Mouse (Mus musculus) lung, postnatal 0 days (tissue): ENCODE measurements at regions not wholly inside any gene's neighbourhood (a gene's known extent, or its start where the extent isn't known, plus 50 kb on each side); places are given as distances from the start of the nearest gene placed in this dataset.
A peak's percentile ranks its signal among the peaks of the same experiment; 100 is the strongest.

Experiments
- ATAC-seq: fragments of 200-750 bp; cut with Nextera tagmentation; 2 replicates; pipeline ENCODE4 v1.8.0; 2017; ENCODE audit warnings: moderate library complexity
- DNase-seq: peaks from one replicate; pipeline ENCODE4 v3.0.0-alpha.2; 2016; ENCODE audit warnings: low spot score
- H3K27ac ChIP-seq: fragments of 300-500 bp; sonication (generic); 2 replicates; pipeline ENCODE4 v1.5.1; 2014; ENCODE audit warnings: antibody characterized with exemption, mild to moderate bottlenecking, low read length, mixed read lengths
- H3K27me3 ChIP-seq: fragments of 300-500 bp; sonication (generic); replicated peaks from 2 replicates; pipeline ENCODE4 v1.6.1; 2014; ENCODE audit warnings: low read length, mixed read lengths; ENCODE audit not compliant: insufficient read depth
- H3K36me3 ChIP-seq: fragments of 300-500 bp; sonication (generic); 2 replicates; pipeline ENCODE4 v1.6.1; 2014; ENCODE audit warnings: low read length, mixed read lengths; ENCODE audit not compliant: insufficient read depth
- H3K4me1 ChIP-seq: fragments of 300-500 bp; sonication (generic); 2 replicates; pipeline ENCODE4 v1.6.1; 2014; ENCODE audit warnings: antibody characterized with exemption, low read depth, low read length, mixed read lengths; ENCODE audit not compliant: insufficient read depth
- H3K4me2 ChIP-seq: fragments of 300-500 bp; sonication (generic); replicated peaks from 2 replicates; pipeline ENCODE4 v1.6.1; 2014; ENCODE audit warnings: low read depth, mild to moderate bottlenecking, low read length, moderate library complexity, mixed read lengths
- H3K4me3 ChIP-seq: fragments of 300-500 bp; sonication (generic); 2 replicates; pipeline ENCODE4 v1.5.1; 2014; ENCODE audit warnings: low read depth, low read length
- H3K9ac ChIP-seq: fragments of 300-500 bp; sonication (generic); replicated peaks from 2 replicates; pipeline ENCODE4 v1.6.1; 2014; ENCODE audit warnings: low read depth, mild to moderate bottlenecking
- H3K9me3 ChIP-seq: fragments of 300-500 bp; sonication (generic); 2 replicates; pipeline ENCODE4 v1.6.1; 2016; ENCODE audit warnings: low read length, mixed read lengths
- CTCF ChIP-seq: IDR thresholded peaks from 2 replicates; pipeline ENCODE4 v1.5.1; 2016; ENCODE audit warnings: antibody characterized with exemption, mild to moderate bottlenecking
- EP300 ChIP-seq: IDR thresholded peaks from 2 replicates; pipeline ENCODE4 v1.6.1; 2016; ENCODE audit warnings: antibody characterized with exemption, mild to moderate bottlenecking, control low read depth
- WGBS: fragments of 180-500 bp; shearing (Covaris S2); extraction: QIAGEN DNeasy Blood & Tissue Kit; methylation state at CpG from one replicate; pipeline ENCODE4 v1.1.7; 2014; 5-methylcytosine and 5-hydroxymethylcytosine counted together

DNA sequence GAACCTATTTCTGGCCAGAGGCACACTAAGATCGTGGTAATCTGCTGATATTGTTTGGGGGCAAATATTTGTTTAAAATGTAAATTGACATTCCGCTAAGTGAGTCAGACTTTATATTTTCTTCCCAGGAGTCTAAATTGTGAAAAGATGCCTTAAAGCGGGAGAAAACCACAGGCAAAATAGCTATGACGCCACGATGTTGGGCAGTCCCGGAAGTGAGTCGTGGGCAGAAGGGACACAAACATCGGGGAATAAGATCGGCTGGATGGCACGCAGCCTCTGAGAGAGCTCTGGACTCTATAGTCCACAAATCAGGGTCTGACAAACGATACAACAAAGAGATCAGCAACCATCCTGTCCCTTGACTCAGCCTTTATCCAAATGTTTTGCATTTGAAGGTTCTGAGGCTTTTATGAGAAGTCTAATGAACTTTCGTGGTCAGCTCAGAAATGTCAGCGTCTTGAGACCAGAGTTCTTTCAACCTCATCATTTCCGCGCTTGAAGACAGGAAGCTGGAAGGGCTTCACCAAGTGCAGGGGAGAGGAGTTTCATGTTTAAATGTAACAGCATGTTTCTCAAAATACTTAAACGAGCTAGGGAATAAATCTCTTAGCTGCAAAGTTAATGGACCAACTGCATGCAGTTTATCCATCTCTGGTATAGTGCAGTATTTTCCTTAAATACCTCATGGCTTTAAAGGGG is 472.2 kb upstream of the Intu start:
- Histone ChIP-seq H3K9me3 (no peaks in the 10 kb centered on the region), H3K27me3 (no peaks in the 10 kb centered on the region), H3K27ac (no peak overlapping the region), H3K4me1 (no peaks in the 10 kb centered on the region), H3K4me3 (no peak overlapping the region), H3K9ac (no peak overlapping the region), H3K36me3 (no peaks in the 10 kb centered on the region), H3K4me2 (0 out of 2 replicates have a peak overlapping the region, but pooled peaks have one; percentile 8)
- ATAC-seq, result no peak
- no peak for TF ChIP-seq EP300
- no peak for DNase-seq
- WGBS, result 59% methylated on average over 16 of the region's 16 CpGs

DNA sequence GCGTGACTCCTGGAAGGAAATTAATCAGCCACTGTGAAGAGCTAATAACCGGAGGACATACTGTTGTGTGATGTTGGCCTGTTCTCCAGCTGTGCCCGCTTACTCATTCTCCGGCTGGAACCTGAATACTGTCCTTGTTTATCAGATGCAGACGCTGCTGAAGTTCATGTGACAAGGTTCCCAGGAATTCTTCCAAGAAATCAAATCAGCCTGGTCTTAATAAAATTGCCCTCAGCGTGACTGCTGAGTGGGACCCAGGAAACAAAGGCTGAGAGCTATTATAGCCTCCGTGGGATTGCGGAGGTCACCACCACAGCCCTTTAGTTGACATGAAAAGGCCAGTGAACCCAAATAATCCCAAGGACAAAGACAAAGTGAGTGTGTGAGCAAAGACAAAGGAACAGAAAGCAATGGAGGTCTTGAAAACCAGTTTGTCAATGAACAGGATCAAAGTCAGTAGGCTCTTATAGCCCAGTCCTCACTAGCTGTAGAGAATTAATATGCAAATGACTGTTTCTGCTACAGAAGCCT is 460.9 kb upstream of the Intu start:
- H3K27me3 ChIP-seq, result no peaks in the 10 kb centered on the region
- H3K9ac ChIP-seq, result no peak overlapping the region
- no peaks in the 10 kb centered on the region for H3K36me3 ChIP-seq
- no peaks in the 10 kb centered on the region for H3K4me1 ChIP-seq
- no peak overlapping the region for H3K4me2 ChIP-seq
- ATAC-seq (no peak), DNase-seq (no peak)
- H3K4me3 ChIP-seq, result no peak overlapping the region
- no peaks in the 10 kb centered on the region for H3K9me3 ChIP-seq
- 61% methylated on average over 8 of the region's 8 CpGs for WGBS
- TF ChIP-seq CTCF, result no peak
- TF ChIP-seq EP300, result no peak
- no peak overlapping the region for H3K27ac ChIP-seq

DNA sequence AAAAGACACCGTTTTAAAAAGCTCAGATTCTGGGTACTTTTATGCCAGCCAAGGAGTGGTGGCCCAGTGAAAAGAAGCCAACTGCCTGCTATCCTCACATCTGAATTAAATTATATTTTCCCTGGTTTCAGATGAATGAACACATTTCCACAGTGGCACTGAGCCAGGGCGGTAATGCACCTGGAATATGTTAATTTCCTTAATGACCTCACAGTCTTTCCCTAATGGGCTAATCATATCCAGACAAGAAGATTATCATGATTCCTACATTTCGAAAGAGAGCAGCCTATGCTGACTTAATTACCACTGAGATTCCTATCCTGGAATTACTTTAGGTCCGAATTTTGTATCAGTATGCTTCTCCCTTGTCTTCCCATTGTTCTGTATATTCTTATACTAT is 454.3 kb upstream of the Intu start:
- Histone ChIP-seq H3K9me3 (no peaks in the 10 kb centered on the region), H3K27me3 (no peaks in the 10 kb centered on the region), H3K9ac (no peak overlapping the region), H3K27ac (no peak overlapping the region), H3K4me3 (no peak overlapping the region), H3K4me2 (no peak overlapping the region), H3K4me1 (no peaks in the 10 kb centered on the region), H3K36me3 (no peaks in the 10 kb centered on the region)
- WGBS, result 84% methylated on average over 4 of the region's 4 CpGs
- TF ChIP-seq CTCF (no peak), EP300 (no peak)
- no peak for ATAC-seq
- no peak for DNase-seq

DNA sequence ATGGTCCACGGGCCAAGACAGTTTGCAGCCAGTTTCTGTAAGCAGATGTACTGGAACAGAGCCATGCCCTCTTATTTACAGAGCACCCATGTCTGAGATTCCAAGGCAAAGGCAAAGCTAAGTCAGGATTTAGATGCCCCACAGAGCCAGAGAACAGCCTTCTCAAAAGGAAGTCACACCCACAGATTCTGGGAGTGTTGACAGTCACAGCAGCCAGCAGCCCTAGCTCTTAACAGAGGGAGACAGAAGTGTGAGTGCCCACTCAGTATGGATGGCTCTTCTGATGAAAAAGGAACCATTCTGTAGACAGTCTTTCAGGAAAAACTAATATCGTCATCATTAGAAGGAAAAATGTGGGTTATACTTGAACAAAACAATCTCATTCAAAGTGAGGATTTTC is 446.0 kb upstream of the Intu start:
- WGBS, result 33% methylated on average over 2 of the region's 2 CpGs
- no peaks in the 10 kb centered on the region for H3K9me3 ChIP-seq
- ATAC-seq (no peak), DNase-seq (no peak)
- H3K27ac ChIP-seq, result no peak overlapping the region
- no peaks in the 10 kb centered on the region for H3K27me3 ChIP-seq
- TF ChIP-seq EP300 (no peak), CTCF (no peak)
- H3K4me2 ChIP-seq, result no peak overlapping the region
- no peak overlapping the region for H3K9ac ChIP-seq
- no peak overlapping the region for H3K4me3 ChIP-seq
- no peaks in the 10 kb centered on the region for H3K4me1 ChIP-seq
- no peaks in the 10 kb centered on the region for H3K36me3 ChIP-seq

DNA sequence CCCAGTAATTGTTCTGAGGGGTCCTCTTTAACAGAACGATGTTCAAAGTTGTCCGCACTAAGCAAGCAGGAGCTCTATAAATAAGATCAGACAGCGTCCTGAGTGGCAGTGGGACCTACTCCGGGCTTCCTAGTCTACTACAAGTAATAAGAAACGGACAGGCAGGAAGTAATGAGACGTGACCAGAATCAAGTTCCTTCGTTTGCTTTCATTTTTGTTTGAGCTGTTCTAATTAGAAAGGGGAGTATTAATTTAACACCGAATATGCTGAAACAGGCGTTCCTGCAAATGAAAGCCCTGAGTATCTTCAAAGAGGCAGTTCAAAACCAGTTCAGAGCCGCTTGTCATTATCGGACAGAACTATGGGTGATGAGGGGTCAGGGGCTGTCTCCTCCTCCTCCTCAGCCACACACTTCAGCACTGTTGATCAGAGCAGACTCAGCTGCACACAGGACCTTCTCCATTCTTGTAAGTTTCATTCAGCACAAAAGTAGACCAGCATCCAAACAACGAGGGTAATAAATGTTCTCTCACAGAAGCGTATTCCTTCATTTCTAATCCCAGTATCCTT is 439.2 kb upstream of the Intu start:
- no peak overlapping the region for H3K27ac ChIP-seq
- ATAC-seq, result no peak
- H3K9me3 ChIP-seq, result no peaks in the 10 kb centered on the region
- H3K4me3 ChIP-seq, result no peak overlapping the region
- DNase-seq, result no peak
- no peak overlapping the region; the same call in 1 of the 2 replicates for H3K4me2 ChIP-seq
- WGBS, result 71% methylated on average over 13 of the region's 13 CpGs
- H3K4me1 ChIP-seq, result no peaks in the 10 kb centered on the region
- TF ChIP-seq EP300 (no peak), CTCF (no peak)
- H3K36me3 ChIP-seq, result no peaks in the 10 kb centered on the region
- H3K9ac ChIP-seq, result no peak overlapping the region
- H3K27me3 ChIP-seq, result no peaks in the 10 kb centered on the region

DNA sequence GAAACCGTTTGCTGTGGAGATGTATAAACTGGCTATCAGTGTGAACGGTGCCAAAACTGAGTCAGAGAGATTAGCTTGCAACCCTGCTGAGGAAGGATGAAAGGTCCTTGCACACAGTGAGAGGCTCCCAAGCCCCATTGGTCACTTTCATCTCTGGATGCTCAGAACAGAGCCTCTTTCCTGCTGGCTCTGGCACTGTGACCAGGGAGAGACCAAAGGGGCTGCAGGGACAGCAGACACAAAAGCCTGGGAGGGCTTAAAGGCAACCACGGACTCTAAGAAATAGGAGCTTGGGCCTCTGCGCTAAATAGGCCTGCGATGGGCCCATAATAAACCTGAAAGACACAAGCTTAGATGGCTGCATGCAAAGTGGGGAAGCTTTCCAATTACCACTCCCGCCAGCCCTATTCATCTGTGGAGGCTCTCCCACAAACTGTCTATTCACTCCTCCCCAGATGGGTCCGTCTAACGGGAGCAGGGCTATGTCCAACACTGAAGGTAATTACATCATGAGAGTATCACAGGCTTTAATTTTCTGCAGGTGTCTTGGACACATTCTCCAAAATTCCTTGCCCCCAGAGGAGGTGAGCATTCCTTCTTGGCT is 438.2 kb upstream of the Intu start:
- Histone ChIP-seq H3K4me1 (no peaks in the 10 kb centered on the region), H3K4me3 (no peak overlapping the region), H3K9me3 (no peaks in the 10 kb centered on the region), H3K27me3 (no peaks in the 10 kb centered on the region), H3K27ac (no peak overlapping the region), H3K36me3 (no peaks in the 10 kb centered on the region), H3K4me2 (no peak overlapping the region), H3K9ac (no peak overlapping the region)
- 82% methylated on average over 8 of the region's 8 CpGs for WGBS
- ATAC-seq (no peak), DNase-seq (no peak)
- TF ChIP-seq EP300 (no peak), CTCF (no peak)
